Mouse (Mus musculus) cortical plate, adult 2 months (tissue): ENCODE data around the gene Gtpbp1.

ENCODE experiments used
- CTCF ChIP-seq: fragments of 200-500 bp; IDR thresholded peaks from 2 replicates; pipeline ENCODE4 v1.5.1; 2011; ENCODE audit warnings: mild to moderate bottlenecking, control low read depth, low read length; ENCODE audit not compliant: insufficient read depth; ENCODE audit errors: extremely low read depth
- POLR2A ChIP-seq: fragments of 200-500 bp; IDR thresholded peaks from 2 replicates; pipeline ENCODE4 v1.6.1; 2011; ENCODE audit warnings: mild to moderate bottlenecking, low read length, control low read depth; ENCODE audit not compliant: insufficient read depth; ENCODE audit errors: extremely low read depth

- TF ChIP-seq CTCF (no peak), POLR2A (no peak)
Measured at GRCm38 (mm10) chr15:79669195-79669594, 21.4 kb upstream of the Gtpbp1 start.
